Mouse (Mus musculus) G1E (cell line): ENCODE data around the gene Ube2h.

Experiments used
- CTCF ChIP-seq: IDR thresholded peaks from 2 replicates; pipeline ENCODE4 v1.5.1; 2012; ENCODE audit warnings: low read depth, low read length, inconsistent platforms, mixed read lengths
- GATA1 ChIP-seq: IDR thresholded peaks from 2 replicates; pipeline ENCODE4 v1.6.1; 2012; ENCODE audit warnings: borderline replicate concordance, low read length, inconsistent platforms, mixed read lengths
- POLR2AphosphoS5 ChIP-seq: IDR thresholded peaks from 2 replicates; pipeline ENCODE4 v1.6.1; 2012; ENCODE audit warnings: low read depth, low read length, inconsistent platforms; ENCODE audit not compliant: insufficient replicate concordance

GRCm38 (mm10) chr6:30347288-30347801 is 43.0 kb upstream of the Ube2h start:
- TF ChIP-seq CTCF (no peak), POLR2AphosphoS5 (no peak), GATA1 (no peak)
